Mouse (Mus musculus) NIH3T3 (cell line): ENCODE results near the gene Inca1.

Experiments
- DNase-seq: peaks from one replicate; pipeline ENCODE4 v3.0.0-alpha.2; 2012; ENCODE audit warnings: low read depth

Gene Inca1

DNA sequence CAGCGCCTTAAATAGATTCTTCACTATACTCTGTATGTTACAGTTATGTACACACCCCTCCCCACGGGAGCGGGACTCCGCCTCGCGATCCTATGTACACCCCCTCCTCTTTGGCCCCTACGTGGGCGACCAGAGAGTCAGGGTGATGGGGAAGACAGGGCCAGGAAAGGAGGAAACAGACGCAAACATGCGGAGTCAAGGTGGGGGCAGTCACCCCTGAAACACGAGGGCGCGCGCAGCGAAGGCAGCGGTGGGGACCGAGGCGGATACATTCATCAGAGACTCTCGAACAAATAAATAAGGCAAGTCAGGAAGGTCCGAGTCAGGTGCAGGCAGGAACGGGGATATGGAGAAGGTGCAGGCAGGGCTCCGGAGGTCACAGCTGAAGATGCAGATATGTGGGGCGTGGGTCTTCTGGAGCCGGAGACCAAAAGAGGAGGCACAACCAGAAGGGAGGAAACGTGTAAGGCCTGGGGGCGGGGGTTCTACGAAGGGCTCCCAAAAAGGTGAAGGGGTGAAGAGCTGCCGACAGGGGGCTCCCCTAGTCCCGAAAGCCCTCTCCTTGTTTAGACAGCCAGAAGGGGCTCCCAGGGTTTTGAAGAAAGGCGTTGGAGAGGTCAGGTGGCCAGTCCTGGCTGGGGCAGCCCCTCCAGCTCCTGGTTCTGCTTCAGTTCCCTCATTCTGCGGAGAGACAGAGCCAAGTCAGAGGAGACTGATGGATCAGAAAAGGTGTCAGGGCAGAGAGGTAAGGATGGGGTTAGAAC is 30.2 kb downstream of the Inca1 start:
- peak; percentile 90 for DNase-seq

DNA sequence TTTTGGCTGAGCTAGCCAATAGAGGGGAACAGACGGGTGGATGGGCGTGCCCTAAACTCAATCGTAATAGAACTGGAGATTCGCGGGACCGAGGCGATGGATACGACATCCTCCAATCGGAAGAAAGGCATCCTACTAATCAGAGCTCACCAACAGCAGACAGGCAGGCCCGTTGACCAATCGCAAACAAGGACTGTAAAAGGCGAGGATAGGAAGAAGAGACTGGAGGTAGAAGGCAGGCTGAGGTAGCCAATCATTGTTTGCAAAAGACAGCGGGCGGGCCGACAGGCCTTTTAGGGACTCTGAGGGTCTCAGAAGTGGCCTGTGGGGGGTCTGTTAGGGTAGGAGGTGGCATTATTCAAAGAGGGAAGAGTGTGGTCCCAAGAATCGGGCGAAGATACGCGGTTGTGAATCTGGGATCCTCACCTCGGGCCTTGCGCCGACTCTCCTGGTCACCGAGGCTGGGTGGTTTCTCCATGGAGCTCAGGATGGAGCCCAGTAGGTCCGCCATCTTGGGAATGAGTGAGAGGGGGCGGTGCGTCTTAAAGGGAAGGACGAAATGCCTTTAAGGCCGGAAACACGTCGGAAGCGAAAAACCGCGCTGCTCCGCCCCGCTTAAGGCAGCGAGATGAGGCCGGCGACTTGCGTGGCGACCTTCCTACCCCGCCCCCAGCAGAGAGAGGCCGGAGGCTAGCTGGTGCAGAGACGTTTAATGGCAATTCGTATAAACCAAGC is 31.0 kb downstream of the Inca1 start, which contains the start of gene Spag7:
TSS of gene Spag7 (minus strand) at position 646 of the 735 bp plus-strand sequence.
- DNase-seq = peak; percentile 99

DNA sequence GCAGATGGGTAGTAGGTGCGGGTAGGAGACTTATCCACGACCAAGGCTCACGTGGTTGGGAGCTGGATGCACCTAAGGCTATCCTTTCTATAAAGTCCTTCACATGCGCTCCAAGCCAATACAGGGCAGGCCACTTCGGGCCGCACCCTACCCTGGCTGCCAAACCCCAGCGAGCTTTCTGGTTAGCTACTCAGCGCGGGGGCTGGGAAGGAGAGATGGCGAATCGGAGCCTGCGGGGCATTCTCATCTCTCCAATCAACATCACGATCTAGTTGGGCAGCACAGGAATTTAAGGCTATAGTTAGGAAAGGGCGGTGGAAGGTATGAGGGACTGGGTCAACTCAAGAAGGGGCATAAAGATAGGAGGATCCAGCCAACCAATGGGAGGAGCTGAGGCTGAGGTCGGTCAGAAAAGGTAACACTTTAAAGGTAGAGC is 31.6 kb downstream of the Inca1 start:
- peak; percentile 94 for DNase-seq

DNA sequence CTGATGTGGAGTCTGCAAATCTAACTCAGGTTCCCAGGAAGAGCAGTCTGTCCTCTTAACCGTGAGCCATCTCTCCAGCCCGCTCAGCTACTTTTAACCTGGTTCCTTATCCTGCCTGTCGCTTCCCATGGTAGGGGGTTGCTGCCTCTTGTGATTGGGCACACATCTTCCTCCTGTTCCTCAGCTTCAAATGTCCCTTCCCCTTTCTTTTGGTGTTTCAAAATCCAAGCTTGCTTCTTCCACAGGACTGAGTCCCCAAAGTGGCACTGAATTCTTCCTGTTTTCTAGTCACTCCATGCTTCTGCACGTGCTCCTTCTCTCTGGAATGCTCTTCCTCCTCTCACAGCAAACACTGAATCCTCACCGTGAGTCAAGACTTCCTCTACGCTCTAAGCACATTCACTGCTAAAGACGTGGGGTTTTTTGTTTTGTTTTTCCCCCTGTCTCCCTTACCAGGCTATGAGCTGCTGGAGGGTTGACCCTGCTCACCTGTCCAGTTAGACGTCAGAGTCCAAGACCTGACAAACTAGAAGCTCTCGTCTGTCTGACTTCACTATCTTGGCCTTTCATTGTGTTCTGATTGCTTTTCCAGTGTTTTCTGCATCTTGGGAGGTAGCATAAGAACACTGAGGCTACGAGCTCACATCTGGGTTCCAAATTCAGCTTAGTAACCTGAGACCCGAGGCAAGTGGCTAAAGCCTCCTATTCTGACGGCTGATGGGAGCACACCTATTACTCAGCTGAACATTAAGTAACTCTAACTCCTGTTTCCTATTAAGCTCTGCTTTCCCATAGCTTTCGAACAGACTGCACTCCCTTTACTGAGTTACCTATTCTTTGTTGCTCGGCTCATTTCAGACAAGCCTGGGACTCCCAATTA is 32.4 kb downstream of the Inca1 start:
- peak; percentile 55 for DNase-seq

DNA sequence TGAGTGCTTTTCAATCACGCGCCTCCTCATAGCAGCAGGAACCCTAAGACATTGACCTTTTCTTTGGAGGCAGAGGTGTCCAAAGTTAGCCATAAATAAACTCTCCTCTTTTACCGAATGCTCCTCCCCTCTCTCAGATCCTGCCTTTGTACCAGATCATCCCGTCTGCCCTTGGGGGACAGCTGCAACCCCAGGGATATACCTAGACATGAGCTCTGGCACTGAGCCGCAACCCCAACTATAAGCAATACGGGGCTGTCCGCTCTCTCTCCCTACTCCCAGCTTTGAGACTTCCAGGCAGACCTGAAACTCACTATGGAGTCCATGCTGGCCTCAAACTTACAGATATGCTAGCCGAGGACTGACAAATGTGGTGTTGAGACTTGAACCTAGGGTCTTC is 33.3 kb downstream of the Inca1 start:
- DNase-seq = no peak

DNA sequence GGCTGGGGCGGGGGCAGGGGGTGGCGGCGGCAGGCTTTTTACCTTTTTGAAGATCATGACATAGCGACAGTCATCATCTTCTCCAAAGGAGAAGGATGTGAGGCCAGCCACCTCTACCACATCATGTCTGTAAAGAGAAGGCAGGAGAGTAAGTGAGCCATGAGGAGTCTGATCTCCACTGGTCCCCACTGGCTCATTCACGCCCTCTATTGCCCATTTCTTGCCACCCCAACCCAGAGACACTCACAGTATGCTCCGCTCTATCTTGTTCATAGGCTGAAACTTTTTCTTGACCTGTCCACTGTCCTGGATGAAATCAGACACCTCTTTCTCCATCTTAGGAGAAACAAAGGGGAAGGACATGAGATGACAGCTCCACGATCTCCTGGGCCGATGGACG is 35.2 kb downstream of the Inca1 start:
- DNase-seq = no peak

DNA sequence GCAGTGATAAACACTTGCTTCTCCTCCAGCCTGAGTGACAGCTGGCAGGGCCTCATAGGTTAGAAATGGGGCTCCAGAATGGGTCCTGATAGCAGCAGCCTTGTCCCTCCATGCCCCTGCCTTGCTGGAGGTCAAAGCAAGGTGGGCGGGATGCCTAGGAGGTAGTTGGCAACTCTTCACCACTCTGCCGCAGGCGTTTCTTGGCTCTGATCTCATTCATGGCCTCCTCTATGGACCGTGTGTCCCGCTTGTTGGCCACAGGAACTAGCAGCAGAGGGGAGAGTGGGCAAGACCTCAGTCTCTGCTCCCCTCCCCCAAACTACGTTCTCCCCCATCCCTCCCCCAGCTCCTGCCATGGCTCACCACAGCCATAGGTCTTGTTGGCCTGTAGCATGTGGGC is 36.0 kb downstream of the Inca1 start:
- DNase-seq = no peak

DNA sequence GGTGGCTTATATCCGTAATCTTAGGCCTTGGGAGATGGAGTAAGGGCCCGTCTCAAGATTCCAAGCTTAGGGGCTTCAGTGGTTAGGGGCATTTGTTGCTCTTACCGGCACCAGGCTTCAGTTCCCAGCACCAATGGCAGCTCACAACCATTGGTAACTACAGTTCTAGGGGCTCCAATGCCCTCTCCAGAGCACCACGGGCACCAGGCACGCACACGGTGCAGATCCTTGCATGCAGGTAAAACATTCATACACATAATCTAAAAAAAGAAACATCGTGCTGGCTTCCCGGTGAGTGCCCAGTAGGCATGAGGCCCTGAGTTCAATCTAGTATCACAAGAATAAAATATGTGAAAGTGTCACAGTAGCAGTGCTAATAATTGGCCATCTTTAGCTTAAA is 36.9 kb downstream of the Inca1 start:
- no peak for DNase-seq

DNA sequence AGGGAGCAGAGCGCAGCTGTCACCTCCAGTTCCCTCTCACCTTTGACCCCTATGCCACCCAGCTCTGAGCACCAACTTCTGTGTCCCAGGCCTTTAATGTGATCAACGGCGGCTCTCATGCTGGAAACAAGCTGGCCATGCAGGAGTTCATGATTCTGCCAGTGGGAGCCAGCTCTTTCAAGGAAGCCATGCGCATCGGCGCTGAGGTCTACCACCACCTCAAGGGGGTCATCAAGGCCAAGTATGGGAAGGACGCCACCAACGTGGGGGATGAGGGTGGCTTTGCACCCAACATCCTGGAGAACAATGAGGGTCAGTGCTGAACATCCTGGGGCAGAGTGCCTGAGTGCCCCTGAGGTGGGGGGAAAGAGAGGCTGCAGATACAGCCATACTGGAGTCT is 39.4 kb downstream of the Inca1 start:
- DNase-seq = no peak

DNA sequence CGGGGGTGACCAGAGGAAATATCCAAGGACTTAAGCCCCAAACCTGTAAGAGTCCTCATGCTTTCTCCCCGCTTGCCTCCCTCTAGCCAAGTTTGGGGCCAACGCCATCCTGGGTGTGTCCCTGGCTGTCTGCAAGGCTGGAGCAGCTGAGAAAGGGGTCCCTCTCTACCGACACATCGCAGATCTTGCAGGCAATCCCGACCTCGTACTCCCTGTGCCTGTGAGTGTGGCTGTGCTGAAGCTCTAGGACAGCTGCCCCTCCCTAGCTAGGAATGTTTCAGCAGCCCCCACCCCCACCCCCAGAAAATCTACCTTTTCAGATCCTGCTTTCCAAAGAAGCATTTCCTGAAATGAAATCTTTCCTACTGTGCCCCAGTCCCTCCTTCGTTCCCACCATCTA is 41.0 kb downstream of the Inca1 start:
- DNase-seq = no peak

DNA sequence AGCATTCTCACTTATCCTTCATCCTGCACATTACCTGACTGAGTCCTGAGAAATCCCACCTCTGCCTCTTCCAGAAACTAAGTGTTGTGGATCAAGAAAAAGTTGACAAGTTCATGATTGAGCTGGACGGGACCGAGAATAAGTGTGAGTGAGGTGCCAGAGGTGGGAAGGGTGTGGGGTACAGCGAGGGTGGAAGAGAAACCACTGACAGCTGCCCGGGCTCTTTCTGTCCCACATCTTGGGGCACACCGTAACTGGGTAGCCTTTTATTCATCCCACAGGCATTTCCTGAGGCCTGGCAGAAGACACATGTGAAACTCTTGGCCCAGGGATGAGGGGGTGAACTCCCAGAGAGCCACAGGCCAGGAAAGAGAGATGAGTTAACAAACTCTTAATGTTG is 41.4 kb downstream of the Inca1 start:
- DNase-seq = peak; percentile 35

DNA sequence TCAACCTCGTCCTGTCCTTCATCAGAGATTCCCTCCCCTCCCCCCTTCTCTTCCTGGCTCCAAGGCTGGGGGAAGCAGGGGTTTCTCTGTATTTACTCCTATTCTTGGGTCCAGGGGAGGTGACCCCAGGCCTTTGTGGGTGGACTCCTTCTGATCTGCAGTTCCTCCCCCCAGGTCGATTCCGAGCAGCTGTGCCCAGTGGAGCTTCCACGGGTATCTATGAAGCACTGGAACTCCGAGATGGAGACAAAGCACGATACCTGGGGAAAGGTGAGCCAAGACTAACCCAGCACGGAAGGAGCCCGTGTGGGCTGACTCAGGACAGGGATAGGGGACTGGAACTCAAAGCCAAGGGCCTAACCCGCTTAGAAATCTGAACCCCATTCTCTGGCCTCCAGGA is 42.0 kb downstream of the Inca1 start:
- no peak for DNase-seq

DNA sequence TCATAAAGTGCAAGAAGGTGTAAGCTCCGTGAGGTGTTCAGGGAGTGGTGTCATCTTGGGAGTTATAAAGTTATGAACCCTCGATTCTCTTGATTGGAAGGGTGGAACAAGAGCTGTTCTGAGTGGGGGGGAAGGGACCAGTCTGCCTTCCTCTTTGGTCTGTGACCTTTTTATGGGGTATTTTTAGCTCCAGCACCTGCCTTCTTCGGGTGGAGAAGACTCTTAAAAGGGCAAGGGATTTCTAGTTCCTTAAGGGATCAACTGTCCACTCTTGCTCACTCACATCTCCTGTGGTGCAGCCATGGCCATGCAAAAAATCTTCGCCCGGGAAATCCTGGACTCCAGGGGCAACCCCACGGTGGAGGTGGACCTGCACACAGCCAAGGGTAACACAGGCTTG is 42.4 kb downstream of the Inca1 start:
- no peak for DNase-seq

DNA sequence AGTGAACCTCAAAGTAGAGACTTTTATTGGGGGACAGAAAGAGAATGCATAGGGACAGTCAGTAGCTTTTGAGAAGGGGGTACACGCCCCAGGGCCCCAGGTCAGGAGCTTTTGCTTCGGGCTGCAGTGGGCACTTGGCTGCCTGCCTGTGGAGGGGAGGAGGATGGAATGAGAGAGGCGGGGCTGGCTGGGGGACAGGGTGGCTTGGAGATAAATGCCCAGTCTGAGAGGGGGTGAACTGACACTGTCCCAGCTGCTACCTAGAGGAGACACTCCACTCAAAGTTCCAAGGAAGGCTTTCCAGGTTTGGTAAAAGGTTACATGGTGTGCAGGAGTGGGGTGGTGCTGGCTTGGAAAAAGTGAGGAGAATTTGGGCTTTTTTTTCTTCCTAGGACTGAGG is 43.0 kb downstream of the Inca1 start, which contains the start of gene Eno3:
TSS of gene Eno3 (plus strand) at position 239 of the 400 bp plus-strand sequence.
- DNase-seq = no peak

DNA sequence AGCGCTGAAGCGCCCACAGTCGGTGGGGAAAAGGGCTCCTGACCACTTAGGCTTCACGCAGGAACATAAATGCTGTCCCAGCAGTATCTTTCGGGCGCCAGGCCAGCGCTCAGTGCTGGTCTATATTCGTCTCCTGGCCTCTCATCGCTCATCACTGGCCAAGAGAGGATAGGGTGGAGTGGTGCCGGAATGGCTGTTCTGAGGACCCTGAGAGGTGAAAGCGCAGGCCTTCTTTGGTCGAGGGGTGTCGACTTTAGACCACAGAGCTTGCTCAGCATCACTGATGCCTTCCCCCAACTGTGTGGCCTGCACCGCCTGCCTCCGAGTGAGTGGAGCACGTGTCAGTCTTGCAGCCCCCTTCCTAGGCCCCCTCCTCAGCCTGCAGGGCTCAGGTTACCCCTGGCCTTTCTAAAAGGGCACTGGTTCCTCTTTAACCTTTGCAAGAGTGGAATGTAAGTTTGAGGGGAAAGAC is 43.5 kb downstream of the Inca1 start:
- DNase-seq = peak; percentile 75

DNA sequence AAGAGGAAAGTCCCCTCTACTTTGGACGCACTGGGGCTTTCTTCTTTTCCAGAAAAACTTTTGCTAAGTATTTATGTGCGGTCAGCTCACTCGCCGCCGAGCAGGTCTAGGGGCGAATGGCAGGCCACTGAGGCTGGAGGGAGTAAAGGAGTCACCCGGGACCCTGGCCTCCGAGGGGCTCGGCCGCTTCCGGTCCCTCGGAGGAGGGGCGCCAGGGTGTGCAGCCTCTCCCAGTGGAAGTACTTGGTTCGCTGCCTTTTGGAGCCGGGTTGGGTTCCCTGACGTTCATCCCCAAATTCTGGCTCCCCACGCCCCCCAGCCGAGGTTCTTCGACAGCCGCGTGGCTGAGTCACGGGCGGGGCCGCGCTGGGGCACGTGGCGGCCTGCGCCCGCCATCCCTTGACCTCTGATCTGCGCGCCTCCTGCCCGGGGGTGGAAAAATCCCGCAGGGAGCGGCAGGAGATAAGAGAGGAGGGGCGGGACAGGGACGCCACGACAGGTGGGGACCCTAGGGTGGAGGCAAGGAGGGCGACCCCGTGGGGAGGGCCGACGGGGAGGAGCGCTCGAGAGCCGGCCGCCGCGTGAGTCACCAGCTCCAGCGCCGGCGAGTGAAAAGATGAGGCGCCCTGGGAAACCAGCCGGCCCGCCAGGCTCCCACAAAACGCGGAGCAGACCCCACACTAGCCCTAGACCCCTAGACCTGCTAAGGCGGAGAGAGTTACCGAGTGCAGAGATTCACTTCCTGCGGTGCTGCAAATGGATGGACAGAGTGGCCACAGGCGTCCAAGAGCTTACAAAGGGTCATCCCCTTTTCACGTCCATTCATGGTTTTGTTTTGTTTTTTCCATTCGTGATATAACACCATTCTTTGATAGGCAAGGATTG is 44.1 kb downstream of the Inca1 start:
- DNase-seq = peak; percentile 78

DNA sequence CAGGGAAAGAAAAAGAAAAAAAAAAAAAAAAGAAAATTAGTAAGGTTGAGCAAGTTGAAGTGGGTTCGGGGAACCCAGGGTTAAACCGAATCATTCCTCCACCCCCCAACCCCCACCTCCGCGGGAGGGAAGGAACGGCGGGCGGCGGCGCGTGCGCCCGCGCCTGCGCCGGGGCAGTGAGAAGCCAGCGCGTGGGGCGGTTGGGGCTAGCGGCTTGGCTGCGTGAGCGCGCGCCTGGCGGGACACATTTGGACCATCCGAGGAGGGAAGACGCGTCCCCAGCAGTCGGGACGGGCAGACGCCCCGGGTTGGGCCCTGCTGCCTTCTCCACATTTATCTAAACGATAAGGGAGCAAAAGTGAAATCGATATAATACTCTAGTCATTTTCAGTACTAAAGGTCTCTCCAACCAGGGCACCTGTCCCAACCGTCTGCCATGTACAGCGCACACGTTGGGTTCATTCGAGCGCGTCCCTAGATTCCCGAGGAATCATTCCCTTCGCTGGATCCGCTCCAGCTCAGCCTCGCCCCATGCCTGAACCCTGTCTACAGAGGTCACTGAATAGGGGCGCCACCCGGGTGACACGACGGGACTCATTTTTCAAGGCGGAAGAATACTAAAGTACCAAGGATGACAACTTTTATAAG is 44.9 kb downstream of the Inca1 start:
- peak; percentile 93 for DNase-seq

DNA sequence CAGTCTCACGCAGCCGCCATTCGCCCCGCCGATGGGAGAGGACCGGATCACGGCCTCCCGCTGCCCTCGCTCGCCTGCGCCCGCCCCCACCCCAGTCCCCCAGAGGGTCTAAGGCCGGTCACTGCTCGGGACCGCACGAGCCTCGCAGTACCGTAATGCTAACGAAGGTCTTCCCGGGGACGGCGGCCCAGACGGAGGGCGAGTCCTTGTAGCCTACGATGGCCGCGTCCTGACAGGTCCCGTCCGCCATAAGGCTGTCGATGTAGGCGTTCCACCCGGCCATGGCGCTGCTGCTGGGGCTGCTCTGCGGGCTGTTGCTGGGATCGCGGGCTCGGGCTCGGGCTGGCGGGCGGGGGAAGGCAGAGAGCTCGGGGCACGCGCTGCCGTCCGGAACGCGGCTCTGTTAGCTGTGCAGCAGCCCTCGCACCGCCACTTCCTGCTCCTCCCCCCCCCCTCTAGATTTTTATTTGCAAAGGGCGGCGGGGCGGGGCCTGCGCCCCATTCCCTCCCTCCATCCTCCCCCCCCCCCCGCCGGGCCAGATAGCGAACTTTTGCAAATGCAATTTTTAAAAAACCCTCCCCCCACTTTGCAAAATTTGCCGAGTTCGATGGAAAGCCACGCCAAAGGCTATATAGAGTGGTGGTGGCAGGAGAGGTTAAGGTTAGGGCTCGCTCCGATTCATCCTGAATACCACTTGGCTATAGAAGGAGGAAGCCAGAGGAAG is 45.6 kb downstream of the Inca1 start, which contains the start of gene Pfn1:
TSS of gene Pfn1 (minus strand) at position 447 of the 725 bp plus-strand sequence.
- peak; percentile 93 for DNase-seq

DNA sequence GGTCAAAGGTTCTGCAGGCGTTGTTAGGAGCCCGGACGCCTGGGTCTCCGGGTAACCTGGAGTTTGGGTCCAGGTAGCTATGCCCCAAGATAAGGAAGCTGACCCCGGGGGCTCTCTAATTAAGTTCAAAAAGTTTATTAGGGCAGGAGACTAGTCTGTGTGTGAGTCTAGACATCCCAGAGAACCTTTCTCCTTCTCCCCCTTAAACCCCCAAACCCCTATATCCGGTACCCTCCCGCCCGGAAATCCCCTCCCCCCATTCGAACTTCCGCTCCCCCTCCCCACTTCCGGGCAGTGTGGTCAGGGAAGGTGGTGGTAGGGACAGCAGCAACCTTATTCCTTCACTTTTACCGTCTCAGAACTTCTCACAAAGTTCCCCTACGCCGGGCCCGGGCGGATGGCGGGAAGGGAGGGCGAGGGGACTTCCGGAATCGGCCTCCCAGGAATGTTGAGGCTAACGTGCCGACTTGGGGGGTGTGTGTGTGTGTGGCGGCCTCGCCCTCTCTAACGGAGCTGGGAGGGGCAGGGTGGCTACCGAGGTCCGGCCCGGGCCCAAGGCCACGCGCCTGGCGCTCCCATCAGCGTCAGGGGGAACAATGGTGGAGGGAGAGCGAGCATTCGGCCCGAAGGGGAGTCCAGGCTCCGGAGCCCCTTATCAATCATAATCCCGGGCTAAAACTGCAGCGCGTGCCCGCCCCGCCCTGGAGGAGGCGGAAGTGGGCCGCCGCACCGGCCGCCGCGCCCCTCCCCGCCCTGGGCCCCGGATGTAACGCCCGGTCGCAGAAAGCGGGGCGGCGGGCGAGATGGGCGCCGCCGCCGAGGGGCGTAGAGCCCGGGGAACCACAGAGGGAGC is 46.4 kb downstream of the Inca1 start:
- peak; percentile 78 for DNase-seq
